11 mouse cellular contexts compared by ENCODE assay signal in the genomic region with DNA sequence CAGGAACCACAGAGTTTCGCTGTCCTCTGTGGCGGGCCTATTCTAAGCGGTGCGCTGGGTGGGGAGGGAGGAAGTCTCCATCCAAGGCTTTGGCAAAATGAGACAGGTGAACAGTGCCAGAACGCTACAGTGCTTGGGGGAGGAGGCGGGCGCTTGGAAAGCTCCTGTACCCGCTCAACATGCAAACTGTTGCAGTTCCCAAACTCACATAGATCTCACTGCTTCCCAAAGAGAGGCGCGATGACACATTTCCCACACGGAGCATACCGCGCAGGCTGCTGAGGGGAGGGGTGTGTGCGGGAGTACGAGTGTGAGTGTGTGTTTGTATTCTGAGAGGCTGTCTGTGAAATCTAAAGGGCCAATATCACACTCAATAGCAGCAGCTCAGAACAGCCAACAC.
A peak's percentile ranks its signal among the peaks of the same experiment; 100 is the strongest.
DNase-seq lines count a peak whose midpoint lies in the region; ATAC-seq lines count a peak whose summit lies in the region.
"Had no signal": no experiment of that assay in that cellular context is flagged by ENCODE, and none has a peak within 500 bp of the region (broad histone marks: within the 10 kb centered on the region; RNA-seq: fewer than 3 reads in every experiment).

No protein-coding gene starts in this region.

- intact Hi-C loops in left cerebral cortex, postnatal 14 days (cut with DNase I) = no loop called here

- no peaks in the 10 kb centered on the region for H3K9me3 ChIP-seq in midbrain, embryonic 13.5 days
- no peaks in the 10 kb centered on the region for H3K9me3 ChIP-seq in midbrain, embryonic 14.5 days (ENCODE audit: control insufficient read depth, low read length)
- H3K9me3 ChIP-seq: kidney, embryonic 15.5 days had no signal

- H3K9ac ChIP-seq in midbrain, embryonic 13.5 days (replicated peaks) = no peak overlapping the region
- no peak overlapping the region for H3K9ac ChIP-seq in midbrain, embryonic 14.5 days (replicated peaks; ENCODE audit: low read length)
- H3K9ac ChIP-seq: kidney, embryonic 15.5 days had no signal

- no peak overlapping the region for H3K4me3 ChIP-seq in midbrain, embryonic 13.5 days (replicated peaks)
- H3K4me3 ChIP-seq in midbrain, embryonic 14.5 days (replicated peaks; ENCODE audit: low read depth, low read length) = no peak overlapping the region
- H3K4me3 ChIP-seq: erythroblast, embryonic 14.5 days; kidney, embryonic 15.5 days had no signal

- peaks cover 23% of the 10 kb centered on the region for H3K4me1 ChIP-seq in midbrain, embryonic 13.5 days (replicated peaks)
- H3K4me1 ChIP-seq in midbrain, embryonic 14.5 days (ENCODE audit: control insufficient read depth, insufficient read depth, low read length) = peaks cover 17% of the 10 kb centered on the region
- H3K4me1 ChIP-seq: kidney, embryonic 15.5 days had no signal

- no peak for DNase-seq in midbrain, embryonic 14.5 days
- peak; percentile 24 to 41 for DNase-seq in frontal cortex, postnatal 10 days (ENCODE audit: low spot score in 2 of 2)
- DNase-seq in left cerebral cortex, postnatal 14 days (ENCODE audit: low spot score in 2 of 2) = peak; percentile 55 to 73
- no peak for DNase-seq in thymus, adult 18-20 months
- DNase-seq in lung, postnatal 25 days (ENCODE audit: low spot score) = no peak
- DNase-seq in lung, adult 18-20 months = no peak
- DNase-seq: lung, adult 2 months; thymus, postnatal 4 days had no signal

- no peak for ATAC-seq in midbrain, embryonic 13.5 days
- no peak; the same call in 1 of the 2 replicates for ATAC-seq in midbrain, embryonic 14.5 days (ENCODE audit: low FRiP score, low TSS enrichment)

- H3K27ac ChIP-seq in midbrain, embryonic 13.5 days = peak overlapping the region; percentile 26; the same call in 1 of the 2 replicates
- H3K27ac ChIP-seq in midbrain, embryonic 14.5 days (replicated peaks; ENCODE audit: low read depth, low read length) = no peak overlapping the region; the same call in 1 of the 2 replicates
- H3K27ac ChIP-seq: kidney, embryonic 15.5 days had no signal

- WGBS in midbrain, embryonic 13.5 days = 86% methylated on average over 15 of the region's 15 CpGs
- 80% methylated on average over 15 of the region's 15 CpGs for WGBS in midbrain, embryonic 14.5 days

- H3K36me3 ChIP-seq in midbrain, embryonic 13.5 days = no peaks in the 10 kb centered on the region
- H3K36me3 ChIP-seq in midbrain, embryonic 14.5 days (ENCODE audit: control insufficient read depth, insufficient read depth, low read length) = no peaks in the 10 kb centered on the region
- H3K36me3 ChIP-seq: kidney, embryonic 15.5 days had no signal

- H3K4me2 ChIP-seq in midbrain, embryonic 13.5 days (replicated peaks) = no peak overlapping the region
- H3K4me2 ChIP-seq in midbrain, embryonic 14.5 days (ENCODE audit: low read length) = no peak overlapping the region
- H3K4me2 ChIP-seq: kidney, embryonic 15.5 days had no signal

- peaks cover 9% of the 10 kb centered on the region; the same call in 1 of the 2 replicates for H3K27me3 ChIP-seq in midbrain, embryonic 13.5 days
- no peaks in the 10 kb centered on the region for H3K27me3 ChIP-seq in midbrain, embryonic 14.5 days (ENCODE audit: control insufficient read depth, insufficient read depth, low read length)

Comparison
In these comparisons a context has a peak if more than half of its experiments do, and no peak if none do; other contexts are left out.
1. DNase-seq: peak in frontal cortex, postnatal 10 days (2 of 2) and left cerebral cortex, postnatal 14 days (2 of 2); none in midbrain, embryonic 14.5 days (single experiment), thymus, adult 18-20 months (0 of 2), lung, postnatal 25 days (single experiment) and lung, adult 18-20 months (0 of 2).